Mouse (Mus musculus) olfactory bulb, adult 2 months (tissue): ENCODE measurements around the gene Rora. TPM values are rescaled to one million over a fixed set of nuclear protein-coding genes. Genes with fewer than 3 reads are reported as not detected.
A peak's percentile ranks its signal among the peaks of the same experiment; 100 is the strongest.

Experiments
- H3K27ac ChIP-seq: fragments of 200-500 bp; 2 replicates; pipeline ENCODE4 v1.5.1; 2012; ENCODE audit warnings: low read depth, low read length; ENCODE audit not compliant: insufficient read depth
- H3K4me1 ChIP-seq: fragments of 200-500 bp; 2 replicates; pipeline ENCODE4 v1.6.1; 2012; ENCODE audit warnings: low read length; ENCODE audit not compliant: control insufficient read depth, insufficient read depth
- H3K4me3 ChIP-seq: fragments of 200-500 bp; 2 replicates; pipeline ENCODE4 v1.5.1; 2012; ENCODE audit warnings: mild to moderate bottlenecking, low read depth, low read length, moderate library complexity; ENCODE audit not compliant: insufficient read depth
- CTCF ChIP-seq: fragments of 200-500 bp; IDR thresholded peaks from 2 replicates; pipeline ENCODE4 v1.5.1; 2012; ENCODE audit warnings: low read depth, mild to moderate bottlenecking, low read length, moderate library complexity; ENCODE audit not compliant: insufficient read depth
- POLR2A ChIP-seq: fragments of 200-500 bp; IDR thresholded peaks from 2 replicates; pipeline ENCODE4 v1.6.1; 2012; ENCODE audit warnings: mild to moderate bottlenecking, low read depth, low read length, moderate library complexity; ENCODE audit not compliant: insufficient read depth
- WGBS: fragments of 180-500 bp; shearing (Covaris S2); methylation state at CpG from one replicate; pipeline ENCODE4 v1.1.7; 2018; 5-methylcytosine and 5-hydroxymethylcytosine counted together
- polyA plus RNA-seq: library from polyadenylated mRNA; stranded (reverse); fragments of >200 nt; gene quantifications from 2 replicates; pipeline ENCODE4 v1.2.4, GENCODE M21; 2012; ENCODE audit warnings: low replicate concordance; ENCODE audit not compliant: missing spikeins, insufficient read depth, insufficient read length

The Rora gene
- polyA plus RNA-seq, 1 experiment, result not detected

GRCm38 (mm10) chr9:68731438-68731837 is 77.9 kb downstream of the Rora start:
- WGBS, result 50% methylated on average over 1 of the region's 1 CpGs
- no peaks in the 10 kb centered on the region for H3K4me1 ChIP-seq

GRCm38 (mm10) chr9:68732929-68733328 is 79.3 kb downstream of the Rora start:
- no peak overlapping the region for H3K27ac ChIP-seq
- H3K4me1 ChIP-seq, result no peaks in the 10 kb centered on the region
- no peak for TF ChIP-seq POLR2A
- TF ChIP-seq CTCF, result no peak
- no peak overlapping the region for H3K4me3 ChIP-seq
- 81% methylated on average over 4 of the region's 4 CpGs for WGBS

More at GRCm38 (mm10) chr9:68731438-68731837, 77.9 kb downstream of the Rora start:
- TF ChIP-seq POLR2A (no peak), CTCF (no peak)
- Histone ChIP-seq H3K27ac (no peak overlapping the region), H3K4me3 (no peak overlapping the region)

GRCm38 (mm10) chr9:68735886-68736285 is 82.3 kb downstream of the Rora start:
- Histone ChIP-seq H3K4me3 (no peak overlapping the region), H3K27ac (no peak overlapping the region), H3K4me1 (no peaks in the 10 kb centered on the region)
- WGBS, result 90% methylated on average over 5 of the region's 5 CpGs
- TF ChIP-seq POLR2A (no peak), CTCF (no peak)

GRCm38 (mm10) chr9:68737197-68737736 is 83.7 kb downstream of the Rora start:
- 86% methylated on average over 9 of the region's 9 CpGs for WGBS
- H3K4me1 ChIP-seq, result no peaks in the 10 kb centered on the region
- no peak overlapping the region for H3K27ac ChIP-seq
- no peak overlapping the region for H3K4me3 ChIP-seq
- no peak for TF ChIP-seq POLR2A
- TF ChIP-seq CTCF, result no peak

DNA sequence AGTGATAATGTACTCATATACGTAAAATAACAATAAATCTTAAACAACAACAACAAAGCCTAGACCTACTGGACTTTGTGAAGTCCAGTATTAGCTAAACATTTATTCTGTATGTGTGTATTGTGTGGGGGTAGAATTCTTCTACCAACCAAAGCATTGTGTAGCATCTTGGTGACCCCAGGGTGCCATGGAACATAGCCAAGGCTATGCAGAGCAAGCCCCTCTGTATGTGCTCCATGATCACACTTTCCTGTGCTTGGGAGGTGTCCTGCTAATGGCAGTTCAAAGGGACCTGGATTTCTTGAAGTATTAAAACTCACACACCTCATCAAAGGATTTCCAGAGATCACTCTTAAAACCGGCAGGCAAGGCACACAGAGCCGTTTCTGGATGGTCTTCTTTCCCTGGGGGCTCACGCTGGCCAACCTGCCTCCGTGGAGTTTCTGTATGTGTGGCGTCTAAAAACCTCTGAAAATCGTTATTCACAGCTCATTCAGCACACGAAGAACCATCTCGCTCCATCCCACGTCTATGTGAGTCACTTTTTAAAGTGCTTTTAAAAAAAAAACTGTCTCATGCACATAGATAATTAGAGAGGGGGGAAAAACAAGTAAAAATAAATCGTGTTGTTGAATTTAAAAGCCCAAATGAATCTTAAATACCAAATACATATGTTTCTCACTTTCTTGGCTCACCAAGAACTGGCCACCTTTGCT is 92.5 kb downstream of the Rora start:
- H3K4me1 ChIP-seq, result no peaks in the 10 kb centered on the region
- peak overlapping the region; percentile 3; the same call in 1 of the 2 replicates for H3K27ac ChIP-seq
- 40% methylated on average over 11 of the region's 11 CpGs for WGBS
- H3K4me3 ChIP-seq, result no peak overlapping the region
- TF ChIP-seq POLR2A, result no peak
- no peak for TF ChIP-seq CTCF

GRCm38 (mm10) chr9:68756976-68757375 is 103.4 kb downstream of the Rora start:
- Histone ChIP-seq H3K27ac (no peak overlapping the region), H3K4me3 (no peak overlapping the region), H3K4me1 (peaks cover 2% of the 10 kb centered on the region; the same call in 1 of the 2 replicates)
- 82% methylated on average over 2 of the region's 2 CpGs for WGBS
- TF ChIP-seq POLR2A (no peak), CTCF (no peak)

DNA sequence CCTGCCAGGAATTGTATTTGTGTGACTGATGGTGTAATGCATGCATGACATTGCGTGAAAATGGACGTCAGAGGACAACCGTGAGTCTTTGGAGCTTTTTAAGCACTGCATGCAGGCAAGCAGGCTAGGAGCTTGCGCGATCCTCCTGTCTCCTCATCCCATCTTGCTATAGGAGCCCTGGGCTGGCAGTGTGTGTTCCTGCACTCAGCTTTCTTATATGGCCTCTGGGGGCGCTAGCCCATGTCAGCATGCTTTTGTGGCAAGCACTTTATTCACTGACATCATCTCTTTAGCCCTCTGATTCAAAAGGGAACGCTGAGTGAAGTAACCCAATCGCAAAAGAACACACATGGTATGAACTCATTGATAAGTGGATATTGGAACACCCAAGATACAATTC is 105.7 kb downstream of the Rora start:
- H3K4me3 ChIP-seq, result no peak overlapping the region
- no peak overlapping the region for H3K27ac ChIP-seq
- 80% methylated on average over 8 of the region's 8 CpGs for WGBS
- peaks cover 2% of the 10 kb centered on the region; the same call in 1 of the 2 replicates for H3K4me1 ChIP-seq
- TF ChIP-seq POLR2A (no peak), CTCF (no peak)

DNA sequence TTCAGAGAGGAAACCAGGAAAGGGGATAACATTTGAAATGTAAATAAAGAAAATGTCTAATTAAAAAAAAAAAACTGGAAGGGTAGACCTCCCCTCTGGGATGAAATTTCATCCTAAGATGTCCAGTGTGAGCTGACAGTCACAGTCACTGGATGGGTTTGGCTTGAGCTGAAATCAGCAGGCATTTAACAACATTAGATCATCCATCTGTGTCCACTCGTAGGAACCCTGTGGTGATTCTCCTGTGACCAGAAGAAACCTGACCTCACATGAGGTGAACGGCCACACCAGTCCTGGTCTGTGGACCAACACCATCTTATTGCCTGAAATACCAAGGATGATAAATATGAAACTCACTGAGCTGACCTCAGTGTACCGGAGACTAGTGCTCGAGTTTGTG is 106.7 kb downstream of the Rora start:
- H3K4me3 ChIP-seq, result no peak overlapping the region
- TF ChIP-seq POLR2A, result no peak
- no peak for TF ChIP-seq CTCF
- 88% methylated on average over 4 of the region's 4 CpGs for WGBS
- H3K27ac ChIP-seq, result no peak overlapping the region
- peaks cover 2% of the 10 kb centered on the region; the same call in 1 of the 2 replicates for H3K4me1 ChIP-seq

DNA sequence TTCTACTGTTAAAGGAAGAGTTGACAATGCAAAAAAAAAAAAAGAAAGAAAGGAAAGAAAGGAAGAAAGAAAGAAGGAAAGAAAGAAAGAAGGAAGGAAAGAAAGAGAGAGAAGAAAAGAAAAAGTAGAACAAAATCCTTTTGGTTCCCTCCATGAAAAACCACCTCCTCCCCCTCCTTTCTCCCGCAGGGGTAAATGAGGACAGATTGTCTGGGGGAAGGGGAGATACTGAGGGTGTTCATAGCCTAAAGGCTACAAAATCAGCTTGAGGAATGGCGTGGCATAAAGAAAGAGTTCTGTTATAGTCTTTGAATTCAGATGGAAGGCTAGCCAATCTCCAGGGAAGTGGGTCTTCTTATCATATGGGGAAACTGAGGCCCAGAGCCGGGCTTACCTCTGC is 107.3 kb downstream of the Rora start:
- Histone ChIP-seq H3K27ac (no peak overlapping the region), H3K4me3 (no peak overlapping the region), H3K4me1 (peaks cover 2% of the 10 kb centered on the region; the same call in 1 of the 2 replicates)
- 62% methylated on average over 3 of the region's 3 CpGs for whole genome bisulfite sequencing
- TF ChIP-seq POLR2A (no peak), CTCF (no peak)

DNA sequence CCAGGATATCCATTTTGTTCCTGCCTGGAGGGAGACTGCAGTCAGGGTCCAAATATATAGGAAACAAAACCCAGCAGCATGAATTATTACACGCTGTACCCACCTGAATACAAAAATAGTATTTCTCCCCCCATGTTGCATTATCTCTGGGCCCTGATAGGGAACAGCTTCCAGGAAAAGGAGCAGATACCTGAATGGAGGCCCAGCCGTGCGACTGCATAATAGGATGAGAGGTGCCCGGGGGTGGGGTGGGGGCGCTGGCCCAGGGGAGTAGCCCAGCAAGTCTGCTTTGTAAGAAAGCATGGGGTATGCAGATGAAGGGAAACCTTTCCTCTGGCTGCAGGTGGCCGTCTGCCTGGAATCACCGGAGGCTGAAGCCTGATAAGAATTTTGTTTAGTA is 108.1 kb downstream of the Rora start:
- TF ChIP-seq POLR2A (no peak), CTCF (no peak)
- Histone ChIP-seq H3K27ac (no peak overlapping the region), H3K4me3 (no peak overlapping the region), H3K4me1 (peaks cover 2% of the 10 kb centered on the region; the same call in 1 of the 2 replicates)
- 83% methylated on average over 7 of the region's 7 CpGs for WGBS
